Mouse (Mus musculus) forebrain, embryonic 10.5 days (tissue): ENCODE measurements around the gene Zfhx3. TPM values are rescaled to one million over a fixed set of nuclear protein-coding genes. Genes with fewer than 3 reads are reported as not detected.

Experiments
- DNase-seq: peaks from one replicate; pipeline ENCODE4 v3.0.0-alpha.2; 2017; ENCODE audit warnings: low spot score; ENCODE audit errors: extremely low spot score
- H3K27ac ChIP-seq: fragments of 300-500 bp; sonication (generic); 2 replicates; pipeline ENCODE4 v1.5.1; 2016; ENCODE audit warnings: mild to moderate bottlenecking
- H3K27me3 ChIP-seq: fragments of 300-500 bp; sonication (generic); 2 replicates; pipeline ENCODE4 v1.6.1; 2016; ENCODE audit warnings: mild to moderate bottlenecking; ENCODE audit not compliant: poor library complexity, severe bottlenecking
- H3K36me3 ChIP-seq: fragments of 300-500 bp; sonication (generic); replicated peaks from 2 replicates; pipeline ENCODE4 v1.6.1; 2016; ENCODE audit warnings: mild to moderate bottlenecking, moderate library complexity
- H3K4me1 ChIP-seq: fragments of 300-500 bp; sonication (generic); 2 replicates; pipeline ENCODE4 v1.6.1; 2016
- H3K4me3 ChIP-seq: fragments of 300-500 bp; sonication (generic); 2 replicates; pipeline ENCODE4 v1.5.1; 2016; ENCODE audit warnings: mild to moderate bottlenecking, moderate library complexity
- H3K9me3 ChIP-seq: fragments of 300-500 bp; sonication (generic); 2 replicates; pipeline ENCODE4 v1.6.1; 2016; ENCODE audit warnings: mild to moderate bottlenecking, moderate library complexity
- WGBS: fragments of 180-500 bp; shearing (Covaris S2); methylation state at CpG from one replicate; pipeline ENCODE4 v1.1.7; 2016; 5-methylcytosine and 5-hydroxymethylcytosine counted together
- polyA plus RNA-seq: library from polyadenylated mRNA; unstranded; fragments of >200 nt; fragmentation: Nextera tagmentation; extraction: Ambion mirVana; gene quantifications from 2 replicates; pipeline ENCODE4 v1.2.1, GENCODE M21; 2016

Zfhx3 gene
- polyA plus RNA-seq, 1 experiment from 2014 or later = 11.4 TPM

- peak; percentile 36 for DNase-seq
- no peaks in the 10 kb centered on the region for H3K27me3 ChIP-seq
- peak overlapping the region; percentile 72 for H3K27ac ChIP-seq
- peaks cover 20% of the 10 kb centered on the region for H3K4me1 ChIP-seq
- H3K36me3 ChIP-seq = no peaks in the 10 kb centered on the region
- no peaks in the 10 kb centered on the region for H3K9me3 ChIP-seq
- H3K4me3 ChIP-seq = no peak overlapping the region
- WGBS = 25% methylated on average over 5 of the region's 5 CpGs
Measured at GRCm38 (mm10) chr8:108612815-108613214, 670.4 kb downstream of the Zfhx3 start.

DNA sequence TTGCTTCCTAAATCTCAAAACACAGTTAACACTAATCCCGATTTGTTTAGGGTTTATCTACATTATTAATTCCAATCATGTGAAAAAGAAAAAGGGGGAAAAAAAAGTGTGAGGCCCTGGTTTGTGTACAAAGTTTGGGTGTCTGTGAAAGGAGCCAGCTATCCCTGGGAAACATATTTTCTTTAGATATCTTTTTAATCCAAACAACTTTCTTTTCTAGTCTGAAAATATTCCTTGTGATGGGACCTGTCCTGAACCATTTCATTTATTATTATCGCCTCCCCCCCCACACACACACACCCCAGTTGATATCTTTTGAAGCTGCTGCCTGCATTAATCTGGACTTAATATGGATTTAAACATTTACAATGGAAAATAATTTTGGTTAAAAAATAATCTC, 670.8 kb downstream of the Zfhx3 start:
- H3K4me3 ChIP-seq = no peak overlapping the region
- 67% methylated on average over 2 of the region's 2 CpGs for WGBS
- H3K4me1 ChIP-seq = peaks cover 20% of the 10 kb centered on the region
- H3K9me3 ChIP-seq = no peaks in the 10 kb centered on the region
- H3K27me3 ChIP-seq = no peaks in the 10 kb centered on the region
- no peak for DNase-seq
- peak overlapping the region; percentile 72 for H3K27ac ChIP-seq
- H3K36me3 ChIP-seq = no peaks in the 10 kb centered on the region

- no peak for DNase-seq
- Histone ChIP-seq H3K27ac (no peak overlapping the region), H3K4me1 (peaks cover 15% of the 10 kb centered on the region), H3K27me3 (no peaks in the 10 kb centered on the region), H3K9me3 (no peaks in the 10 kb centered on the region), H3K4me3 (no peak overlapping the region), H3K36me3 (no peaks in the 10 kb centered on the region)
- 25% methylated on average over 7 of the region's 7 CpGs for WGBS
Measured at GRCm38 (mm10) chr8:108621296-108621695, 678.9 kb downstream of the Zfhx3 start.

- no peaks in the 10 kb centered on the region for H3K9me3 ChIP-seq
- no peaks in the 10 kb centered on the region for H3K36me3 ChIP-seq
- H3K4me3 ChIP-seq = no peak overlapping the region
- WGBS = 79% methylated on average over 5 of the region's 5 CpGs
- H3K4me1 ChIP-seq = peaks cover 15% of the 10 kb centered on the region
- no peaks in the 10 kb centered on the region for H3K27me3 ChIP-seq
- DNase-seq = no peak
- H3K27ac ChIP-seq = no peak overlapping the region
Measured at GRCm38 (mm10) chr8:108623660-108624059, 681.2 kb downstream of the Zfhx3 start.

DNA sequence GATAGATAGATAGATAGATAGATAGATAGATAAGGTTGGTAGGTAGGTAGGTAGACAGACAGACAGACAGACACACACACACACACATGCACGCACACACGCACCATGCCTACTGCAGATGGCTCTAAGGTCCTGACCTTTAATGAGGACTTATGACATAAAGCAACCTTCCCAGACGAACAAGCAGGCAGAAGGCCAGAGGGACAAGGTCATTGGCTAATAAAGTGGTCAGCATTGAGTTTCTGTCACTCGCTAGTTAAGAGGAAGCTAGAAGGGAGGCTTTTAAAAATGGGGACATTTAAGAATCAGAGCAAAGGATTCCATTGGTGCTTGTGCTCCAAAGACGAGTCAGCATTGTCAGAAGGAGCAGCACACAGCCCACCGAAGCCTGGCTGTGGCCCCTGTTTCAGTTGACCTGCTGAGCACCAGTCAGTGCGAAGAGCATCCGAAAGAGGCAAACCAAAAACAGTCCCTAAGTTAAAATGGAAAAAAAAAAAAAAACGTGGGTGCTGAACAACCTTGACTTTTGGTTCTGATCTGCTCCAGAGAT, 683.2 kb downstream of the Zfhx3 start:
- no peaks in the 10 kb centered on the region for H3K36me3 ChIP-seq
- WGBS = 83% methylated on average over 9 of the region's 9 CpGs

GRCm38 (mm10) chr8:108631069-108631468, 688.6 kb downstream of the Zfhx3 start:
- DNase-seq = no peak

More for the DNA sequence above, 683.2 kb downstream of the Zfhx3 start:
- H3K4me3 ChIP-seq = no peak overlapping the region
- DNase-seq = no peak
- no peaks in the 10 kb centered on the region for H3K9me3 ChIP-seq
- H3K27me3 ChIP-seq = no peaks in the 10 kb centered on the region
- H3K27ac ChIP-seq = no peak overlapping the region
- peaks cover 15% of the 10 kb centered on the region for H3K4me1 ChIP-seq

GRCm38 (mm10) chr8:108634282-108634681, 691.8 kb downstream of the Zfhx3 start:
- H3K36me3 ChIP-seq = no peaks in the 10 kb centered on the region
- no peaks in the 10 kb centered on the region for H3K9me3 ChIP-seq
- 51% methylated on average over 3 of the region's 3 CpGs for WGBS
- DNase-seq = no peak
- no peak overlapping the region for H3K27ac ChIP-seq
- H3K4me3 ChIP-seq = no peak overlapping the region
- peaks cover 6% of the 10 kb centered on the region for H3K4me1 ChIP-seq
- no peaks in the 10 kb centered on the region for H3K27me3 ChIP-seq

More at GRCm38 (mm10) chr8:108631069-108631468, 688.6 kb downstream of the Zfhx3 start:
- Histone ChIP-seq H3K9me3 (no peaks in the 10 kb centered on the region), H3K36me3 (no peaks in the 10 kb centered on the region), H3K4me1 (peaks cover 6% of the 10 kb centered on the region), H3K27ac (no peak overlapping the region), H3K27me3 (no peaks in the 10 kb centered on the region), H3K4me3 (no peak overlapping the region)
- WGBS = 91% methylated on average over 1 of the region's 1 CpGs

- no peaks in the 10 kb centered on the region for H3K27me3 ChIP-seq
- peaks cover 6% of the 10 kb centered on the region for H3K4me1 ChIP-seq
- H3K4me3 ChIP-seq = no peak overlapping the region
- H3K9me3 ChIP-seq = no peaks in the 10 kb centered on the region
- no peak overlapping the region for H3K27ac ChIP-seq
- 95% methylated on average over 2 of the region's 2 CpGs for WGBS
- no peak for DNase-seq
- no peaks in the 10 kb centered on the region for H3K36me3 ChIP-seq
Measured at GRCm38 (mm10) chr8:108637887-108638286, 695.4 kb downstream of the Zfhx3 start.

GRCm38 (mm10) chr8:108645660-108646059, 703.2 kb downstream of the Zfhx3 start:
- 82% methylated on average over 3 of the region's 3 CpGs for WGBS
- DNase-seq = no peak
- no peak overlapping the region for H3K27ac ChIP-seq
- H3K4me1 ChIP-seq = peaks cover 6% of the 10 kb centered on the region
- no peak overlapping the region for H3K4me3 ChIP-seq
- H3K36me3 ChIP-seq = no peaks in the 10 kb centered on the region
- no peaks in the 10 kb centered on the region for H3K9me3 ChIP-seq
- H3K27me3 ChIP-seq = no peaks in the 10 kb centered on the region

DNA sequence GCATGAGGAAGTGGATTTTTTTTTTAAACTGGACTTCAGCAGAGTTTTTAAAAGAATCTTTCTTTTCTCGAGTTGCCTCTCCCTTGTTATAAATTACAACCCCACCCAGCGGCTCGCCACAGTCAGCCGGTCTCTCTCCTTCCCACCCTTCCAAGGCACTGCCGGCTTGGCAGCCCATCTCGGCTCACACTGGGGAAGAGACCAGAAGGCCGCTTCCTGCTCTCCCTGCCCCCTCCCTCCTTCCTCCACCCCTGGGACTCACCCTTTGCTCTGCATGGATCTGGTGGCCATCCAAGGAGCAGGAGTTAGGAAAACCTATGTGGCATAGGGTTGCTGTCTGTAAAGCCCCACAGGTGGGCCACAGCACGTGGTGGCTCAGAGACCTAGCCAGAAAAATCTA, 705.1 kb downstream of the Zfhx3 start:
- H3K9me3 ChIP-seq = no peaks in the 10 kb centered on the region
- no peak overlapping the region for H3K27ac ChIP-seq
- WGBS = 69% methylated on average over 8 of the region's 8 CpGs

DNA sequence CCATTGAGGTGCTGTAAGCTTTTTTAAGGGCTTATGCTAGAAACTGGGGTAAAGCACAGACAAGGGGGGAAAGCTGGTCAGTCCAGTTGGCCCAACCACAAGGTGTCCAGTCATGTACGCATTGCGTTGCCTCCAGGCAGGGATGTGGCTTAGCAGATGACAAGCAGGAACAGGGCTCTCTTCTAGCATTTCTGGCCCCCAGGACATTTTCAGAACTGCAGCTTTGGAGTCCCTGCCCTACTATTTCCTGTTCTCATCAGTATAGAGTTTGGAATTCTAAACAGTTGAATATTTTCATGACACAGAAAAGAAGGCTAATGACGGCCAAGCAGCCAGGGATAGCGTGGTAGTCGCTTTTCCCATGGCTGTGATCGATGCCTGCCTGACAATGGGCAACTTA, 706.5 kb downstream of the Zfhx3 start:
- Histone ChIP-seq H3K9me3 (no peaks in the 10 kb centered on the region), H3K27me3 (no peaks in the 10 kb centered on the region), H3K36me3 (no peaks in the 10 kb centered on the region), H3K27ac (no peak overlapping the region), H3K4me3 (no peak overlapping the region), H3K4me1 (peaks cover 6% of the 10 kb centered on the region)
- WGBS = 95% methylated on average over 6 of the region's 6 CpGs
- DNase-seq = no peak

More for the DNA sequence above, 705.1 kb downstream of the Zfhx3 start:
- DNase-seq = no peak
- H3K36me3 ChIP-seq = no peaks in the 10 kb centered on the region
- no peak overlapping the region for H3K4me3 ChIP-seq
- peaks cover 6% of the 10 kb centered on the region for H3K4me1 ChIP-seq
- H3K27me3 ChIP-seq = no peaks in the 10 kb centered on the region

- Histone ChIP-seq H3K27ac (no peak overlapping the region), H3K9me3 (no peaks in the 10 kb centered on the region), H3K4me1 (peaks cover 5% of the 10 kb centered on the region), H3K27me3 (no peaks in the 10 kb centered on the region), H3K36me3 (no peaks in the 10 kb centered on the region), H3K4me3 (no peak overlapping the region)
- no peak for DNase-seq
- WGBS = 96% methylated on average over 8 of the region's 8 CpGs
Measured at GRCm38 (mm10) chr8:108650837-108651236, 708.4 kb downstream of the Zfhx3 start.

DNA sequence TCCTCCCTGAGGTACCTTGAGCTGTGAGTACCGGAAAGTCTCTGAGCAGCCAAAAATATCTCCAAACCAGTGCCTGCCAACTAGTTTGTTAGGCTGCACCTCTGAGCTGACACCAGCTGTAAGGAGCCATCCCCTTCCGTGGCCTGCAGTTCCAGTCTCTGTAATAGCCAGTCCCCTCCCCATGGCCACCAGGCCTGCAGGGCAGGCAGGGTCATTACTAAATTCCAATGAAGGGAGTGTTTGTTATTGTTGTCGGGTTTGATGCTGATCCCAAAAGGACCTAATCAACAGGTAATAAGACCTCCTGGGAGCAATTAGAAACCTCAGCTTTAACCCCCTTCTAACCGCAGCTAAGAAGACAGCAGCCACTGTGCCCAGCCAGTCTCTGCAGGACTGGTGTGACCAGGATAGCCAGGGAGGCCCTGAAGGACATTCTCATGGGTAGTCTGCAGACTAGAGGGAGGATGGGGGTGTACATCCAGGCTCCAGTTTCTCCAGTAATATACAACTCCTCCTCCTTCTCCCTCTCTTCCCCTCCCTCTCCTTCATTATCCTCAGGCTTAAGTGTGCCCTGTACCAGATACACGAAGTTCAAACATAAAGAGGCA, 719.1 kb downstream of the Zfhx3 start:
- DNase-seq = no peak
- Histone ChIP-seq H3K36me3 (no peaks in the 10 kb centered on the region), H3K27ac (peak overlapping the region; percentile 15; the same call in 1 of the 2 replicates), H3K9me3 (no peaks in the 10 kb centered on the region), H3K27me3 (peaks cover 3% of the 10 kb centered on the region; the same call in 1 of the 2 replicates), H3K4me3 (no peak overlapping the region), H3K4me1 (peaks cover 32% of the 10 kb centered on the region)
- WGBS = 35% methylated on average over 5 of the region's 5 CpGs
